Mouse (Mus musculus) left cerebral cortex, adult 2 months (tissue): Measurements from ENCODE around the gene Uba2. TPM values are rescaled to one million over a fixed set of nuclear protein-coding genes. Genes with fewer than 3 reads are reported as not detected.

ENCODE experiments used
- DNase-seq, 2 experiments: peaks; one replicate each; pipeline ENCODE4 v3.0.0; 2021 to 2022; ENCODE audit warnings: low spot score in 2 of 2, mixed read lengths in 1 of 2; ENCODE audit errors: extremely low spot score in 1 of 2
- H3K27ac ChIP-seq: fragments of 200-600 bp; 2 replicates; pipeline ENCODE4 v1.8.1; 2022
- H3K4me3 ChIP-seq: fragments of 200-600 bp; 2 replicates; pipeline ENCODE4 v1.8.1; 2022
- CTCF ChIP-seq: fragments of 200-600 bp; IDR thresholded peaks from 2 replicates; pipeline ENCODE4 v1.8.1; 2022; ENCODE audit warnings: antibody characterized with exemption, mild to moderate bottlenecking, moderate library complexity
- intact Hi-C: fragments of 180-260 bp; cut with DNase I; formaldehyde crosslinking; loops from one replicate; pipeline ENCODE4 v1.15.1; 2025
- total RNA-seq, 2 experiments: library from RNA; stranded (reverse); gene quantifications; 2 replicates each; pipeline ENCODE4 v1.2.3; 2021

Uba2 gene
- total RNA-seq, 2 experiments from 2014 or later = 89.2 to 93.5 TPM

- TF ChIP-seq CTCF = peak; percentile 44
- no peak for DNase-seq
- intact Hi-C loops = no loop called here
- no peak overlapping the region for H3K27ac ChIP-seq
- H3K4me3 ChIP-seq = peak overlapping the region; percentile 75
Observed at GRCm38 (mm10) chr7:34166850-34167249, 2.5 kb downstream of the Uba2 start.

- intact Hi-C loops = no loop called here
- DNase-seq = no peak
- Histone ChIP-seq H3K4me3 (no peak overlapping the region), H3K27ac (no peak overlapping the region)
- no peak for TF ChIP-seq CTCF
Observed at GRCm38 (mm10) chr7:34165999-34166398, 3.4 kb downstream of the Uba2 start.

GRCm38 (mm10) chr7:34164671-34165070 lies 4.7 kb downstream of the Uba2 start:
- Histone ChIP-seq H3K4me3 (no peak overlapping the region), H3K27ac (no peak overlapping the region)
- DNase-seq = no peak
- intact Hi-C loops = no loop called here
- no peak for TF ChIP-seq CTCF

GRCm38 (mm10) chr7:34159167-34159566 lies 10.2 kb downstream of the Uba2 start:
- no peak for DNase-seq
- intact Hi-C loops = no loop called here
- peak; percentile 39 for TF ChIP-seq CTCF
- H3K27ac ChIP-seq = no peak overlapping the region
- no peak overlapping the region for H3K4me3 ChIP-seq

GRCm38 (mm10) chr7:34157994-34158393 lies 11.4 kb downstream of the Uba2 start:
- Histone ChIP-seq H3K4me3 (no peak overlapping the region), H3K27ac (no peak overlapping the region)
- DNase-seq = no peak
- no peak for TF ChIP-seq CTCF
- intact Hi-C loops = no loop called here

GRCm38 (mm10) chr7:34147193-34147592 lies 22.2 kb downstream of the Uba2 start:
- TF ChIP-seq CTCF = no peak
- intact Hi-C loops = no loop called here
- DNase-seq = no peak
- Histone ChIP-seq H3K27ac (no peak overlapping the region), H3K4me3 (no peak overlapping the region)

- H3K4me3 ChIP-seq = no peak overlapping the region
- TF ChIP-seq CTCF = peak; percentile 26
- H3K27ac ChIP-seq = 0 out of 2 replicates have a peak overlapping the region, but pooled peaks have one; percentile 28
- intact Hi-C loops = no loop called here
- peak in 1 of 2 experiments; percentile 35 for DNase-seq
Observed at GRCm38 (mm10) chr7:34141123-34141522, 28.3 kb downstream of the Uba2 start.

- intact Hi-C loops = no loop called here
- Histone ChIP-seq H3K4me3 (no peak overlapping the region), H3K27ac (no peak overlapping the region)
- no peak for DNase-seq
- TF ChIP-seq CTCF = no peak
Observed at GRCm38 (mm10) chr7:34139493-34139892, 29.9 kb downstream of the Uba2 start.

GRCm38 (mm10) chr7:34134336-34134735 lies 35.1 kb downstream of the Uba2 start:
- Histone ChIP-seq H3K27ac (no peak overlapping the region), H3K4me3 (no peak overlapping the region)
- no peak for TF ChIP-seq CTCF
- no peak for DNase-seq
- intact Hi-C loops = no loop called here

GRCm38 (mm10) chr7:34133117-34133762 lies 36.2 kb downstream of the Uba2 start, which contains the start of gene Wtip:
TSS of gene Wtip (minus strand) at chr7:34133268.
- peak; percentile 44 to 63 for DNase-seq
- TF ChIP-seq CTCF = no peak
- intact Hi-C loops = no loop called here
- Histone ChIP-seq H3K4me3 (peak within 1 kb of the TSS; percentile 47), H3K27ac (peak within 1 kb of the TSS; percentile 44)

- intact Hi-C loops = no loop called here
- peak overlapping the region; percentile 44 for H3K4me3 ChIP-seq
- no peak for TF ChIP-seq CTCF
- DNase-seq = no peak
- H3K27ac ChIP-seq = no peak overlapping the region
Observed at GRCm38 (mm10) chr7:34132355-34133079, 36.9 kb downstream of the Uba2 start.

- intact Hi-C loops = no loop called here
- DNase-seq = no peak
- Histone ChIP-seq H3K27ac (no peak overlapping the region), H3K4me3 (peak overlapping the region; percentile 44)
- no peak for TF ChIP-seq CTCF
Observed at GRCm38 (mm10) chr7:34131959-34132354, 37.4 kb downstream of the Uba2 start.

- no peak for TF ChIP-seq CTCF
- intact Hi-C loops = no loop called here
Observed at GRCm38 (mm10) chr7:34131118-34131517, 38.3 kb downstream of the Uba2 start.

More at GRCm38 (mm10) chr7:34131118-34131517, 38.3 kb downstream of the Uba2 start:
- DNase-seq = no peak
- no peak overlapping the region for H3K27ac ChIP-seq
- no peak overlapping the region for H3K4me3 ChIP-seq
